Mouse (Mus musculus) E14TG2a.4 (cell line): Measurements from ENCODE around the gene Dpp4.

ENCODE experiments used
- CTCF ChIP-seq: conservative IDR thresholded peaks from 2 replicates; pipeline ENCODE4 v1.5.1; 2014; ENCODE audit warnings: low read length
- POU5F1 ChIP-seq: IDR thresholded peaks from 2 replicates; pipeline ENCODE4 v1.6.1; 2014; ENCODE audit warnings: low read length, borderline replicate concordance

DNA sequence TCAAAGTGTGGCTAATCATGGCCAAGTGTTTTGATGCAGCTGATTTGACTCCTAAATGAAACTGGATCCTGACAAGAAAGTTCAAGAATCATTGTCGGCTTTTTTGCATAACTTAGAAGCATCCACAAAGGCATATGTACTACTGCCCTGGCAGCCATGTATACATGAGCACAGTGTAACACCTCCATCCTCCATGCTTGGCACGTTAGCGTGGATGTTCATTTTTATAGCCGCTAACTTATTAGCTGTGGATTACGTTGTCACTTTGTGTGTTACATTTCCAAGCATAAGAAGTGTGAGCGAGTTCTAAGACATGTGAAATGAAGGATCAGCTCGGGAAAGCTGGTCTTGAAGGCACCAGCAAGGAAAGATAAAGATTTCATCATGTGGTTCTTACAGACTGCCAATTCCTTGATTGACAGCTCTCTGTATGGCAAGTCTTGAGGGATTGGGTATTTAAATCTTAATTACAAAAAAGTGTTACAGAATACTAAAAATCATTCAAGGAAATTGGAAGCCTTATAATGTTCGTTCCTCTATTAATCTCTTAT lies 19.3 kb upstream of the Dpp4 start:
- TF ChIP-seq CTCF (no peak), POU5F1 (no peak)
